Mouse (Mus musculus) forebrain, embryonic 15.5 days (tissue): ENCODE data around the gene Chfr. TPM values are rescaled to one million over a fixed set of nuclear protein-coding genes. Genes with fewer than 3 reads are reported as not detected.

Source experiments
- ATAC-seq: fragments of 200-750 bp; cut with Nextera tagmentation; replicated peaks from 2 replicates; pipeline ENCODE4 v1.8.0; 2017; ENCODE audit warnings: mild to moderate bottlenecking, moderate TSS enrichment, moderate library complexity
- H3K27ac ChIP-seq: fragments of 300-500 bp; sonication (generic); replicated peaks from 2 replicates; pipeline ENCODE4 v1.5.1; 2015; ENCODE audit warnings: mild to moderate bottlenecking, inconsistent platforms
- H3K27me3 ChIP-seq: fragments of 300-500 bp; sonication (generic); 2 replicates; pipeline ENCODE4 v1.6.1; 2015; ENCODE audit warnings: inconsistent platforms
- H3K36me3 ChIP-seq: fragments of 300-500 bp; sonication (generic); 2 replicates; pipeline ENCODE4 v1.6.1; 2015; ENCODE audit warnings: mild to moderate bottlenecking, inconsistent platforms
- H3K4me1 ChIP-seq: fragments of 300-500 bp; sonication (generic); 2 replicates; pipeline ENCODE4 v1.6.1; 2015; ENCODE audit warnings: inconsistent platforms
- H3K4me2 ChIP-seq: fragments of 300-500 bp; sonication (generic); replicated peaks from 2 replicates; pipeline ENCODE4 v1.6.1; 2015; ENCODE audit warnings: mild to moderate bottlenecking, inconsistent platforms
- H3K4me3 ChIP-seq: fragments of 300-500 bp; sonication (generic); 2 replicates; pipeline ENCODE4 v1.5.1; 2015; ENCODE audit warnings: mild to moderate bottlenecking, inconsistent platforms
- H3K9ac ChIP-seq: fragments of 300-500 bp; sonication (generic); replicated peaks from 2 replicates; pipeline ENCODE4 v1.6.1; 2015; ENCODE audit warnings: mild to moderate bottlenecking, inconsistent platforms
- H3K9me3 ChIP-seq: fragments of 300-500 bp; sonication (generic); 2 replicates; pipeline ENCODE4 v1.6.1; 2016; ENCODE audit warnings: inconsistent platforms
- WGBS: fragments of 180-500 bp; shearing (Covaris S2); methylation state at CpG from one replicate; pipeline ENCODE4 v1.1.7; 2015; ENCODE audit warnings: mixed read lengths; 5-methylcytosine and 5-hydroxymethylcytosine counted together
- polyA plus RNA-seq: library from polyadenylated mRNA; unstranded; fragments of >200 nt; fragmentation: Nextera tagmentation; extraction: Ambion mirVana; gene quantifications from 2 replicates; pipeline ENCODE4 v1.2.1, GENCODE M21; 2015

Gene Chfr
- polyA plus RNA-seq: 85.2 and 86.9 TPM in 2 replicates

DNA sequence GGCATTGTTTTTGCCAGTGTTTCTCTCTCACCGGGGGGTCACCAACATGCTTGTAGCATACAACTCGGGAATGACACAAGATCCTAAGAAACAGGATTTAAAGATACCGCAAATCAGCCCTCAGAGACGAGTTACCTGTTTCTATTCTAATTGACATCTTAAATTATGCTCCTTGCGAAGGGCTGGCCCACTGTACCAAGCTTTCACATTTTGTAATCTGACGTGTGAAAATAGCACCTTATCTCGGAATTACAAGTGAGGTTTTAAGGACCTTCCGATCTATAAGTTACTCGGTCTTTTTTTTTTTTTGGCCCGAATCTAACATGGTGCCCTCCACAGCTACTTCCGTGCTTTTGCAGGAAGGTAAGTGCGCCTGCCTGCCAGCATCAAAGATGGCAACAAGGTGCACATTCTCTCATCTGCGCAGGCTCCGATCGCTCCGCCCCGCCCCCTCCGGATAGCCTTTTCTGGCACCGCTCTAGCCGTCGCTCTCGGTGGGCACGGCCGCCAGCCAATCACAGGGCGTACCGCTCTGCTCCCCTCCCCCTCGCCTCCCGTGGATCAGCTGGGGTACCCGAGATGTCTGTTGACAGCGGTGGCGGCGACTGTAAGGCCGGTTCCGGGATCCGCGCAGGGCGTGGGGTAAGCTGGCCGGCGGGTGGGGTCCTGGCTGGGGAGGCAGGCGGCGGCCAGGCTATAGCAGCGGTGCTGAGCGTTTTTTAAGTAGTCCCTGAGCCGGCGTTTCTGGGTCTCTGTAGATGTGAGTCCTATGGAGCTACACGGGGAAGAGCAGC is at the start of gene Chfr:
TSS of gene Chfr (plus strand) at position 550 of the 794 bp plus-strand sequence.
- 4% methylated on average over 46 of the region's 46 CpGs for WGBS
- H3K9ac ChIP-seq: peak within 1 kb of the TSS; percentile 79
- no peaks in the 10 kb centered on the region for H3K27me3 ChIP-seq
- H3K4me1 ChIP-seq: peaks cover 14% of the 10 kb centered on the region
- ATAC-seq: peak; percentile 99
- H3K9me3 ChIP-seq: no peaks in the 10 kb centered on the region
- H3K36me3 ChIP-seq: peaks cover 16% of the 10 kb centered on the region
- H3K4me3 ChIP-seq: peak within 1 kb of the TSS; percentile 77
- peak within 1 kb of the TSS; percentile 61 for H3K4me2 ChIP-seq
- peak within 1 kb of the TSS; percentile 77 for H3K27ac ChIP-seq

DNA sequence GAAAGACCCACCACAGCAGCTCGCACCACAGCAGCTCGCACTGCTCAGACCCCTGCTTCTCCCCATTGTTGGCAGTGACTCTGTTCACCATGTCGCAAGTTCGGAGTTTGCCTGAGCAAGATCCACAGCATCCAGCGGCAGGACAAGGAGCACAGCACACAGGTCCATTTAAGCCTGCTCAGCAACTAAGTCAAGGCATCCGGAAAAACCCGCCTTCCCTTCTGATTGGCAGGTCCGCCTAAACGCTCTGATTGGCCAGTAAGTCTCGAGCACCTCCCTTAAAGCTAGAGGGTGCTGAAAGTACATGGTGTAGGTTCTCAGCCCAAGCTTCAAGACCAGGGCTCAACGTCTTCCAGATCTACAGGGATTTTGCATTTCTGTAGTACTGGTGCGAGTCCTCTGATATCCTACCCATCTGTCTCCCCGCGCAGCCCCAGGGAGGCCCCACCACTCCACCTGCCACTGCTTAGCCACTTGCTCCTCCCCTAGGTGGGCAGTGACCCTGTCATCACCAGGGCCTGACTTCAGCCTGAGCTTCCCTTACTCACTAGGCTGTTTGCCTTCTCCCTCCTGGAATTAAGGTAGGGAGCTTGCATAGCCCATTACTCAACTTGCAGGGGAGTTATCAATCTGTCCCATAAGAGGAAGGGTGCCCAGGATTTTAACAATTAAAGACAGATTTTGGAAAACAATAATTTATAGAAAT is 49.3 kb upstream of the Chfr start:
- H3K36me3 ChIP-seq: no peaks in the 10 kb centered on the region
- no peak for ATAC-seq
- no peak overlapping the region for H3K27ac ChIP-seq
- no peaks in the 10 kb centered on the region for H3K4me1 ChIP-seq
- no peak overlapping the region for H3K4me3 ChIP-seq
- H3K9ac ChIP-seq: no peak overlapping the region
- WGBS: 47% methylated on average over 14 of the region's 14 CpGs
- no peak overlapping the region for H3K4me2 ChIP-seq
- no peaks in the 10 kb centered on the region for H3K9me3 ChIP-seq
- H3K27me3 ChIP-seq: no peaks in the 10 kb centered on the region

GRCm38 (mm10) chr5:110091546-110091945 is 44.1 kb upstream of the Chfr start:
- no peaks in the 10 kb centered on the region for H3K36me3 ChIP-seq
- no peak overlapping the region for H3K27ac ChIP-seq
- H3K9me3 ChIP-seq: no peaks in the 10 kb centered on the region
- H3K4me2 ChIP-seq: no peak overlapping the region
- no peaks in the 10 kb centered on the region for H3K27me3 ChIP-seq
- H3K4me1 ChIP-seq: peaks cover 5% of the 10 kb centered on the region
- WGBS: 72% methylated on average over 2 of the region's 2 CpGs
- no peak for ATAC-seq
- H3K4me3 ChIP-seq: no peak overlapping the region
- no peak overlapping the region for H3K9ac ChIP-seq

- peak; percentile 98 for ATAC-seq
- no peaks in the 10 kb centered on the region for H3K36me3 ChIP-seq
- H3K27ac ChIP-seq: peak within 1 kb of the TSS; percentile 50
- peak within 1 kb of the TSS; percentile 44 for H3K4me3 ChIP-seq
- H3K4me2 ChIP-seq: peak within 1 kb of the TSS; percentile 78
- H3K9ac ChIP-seq: peak within 1 kb of the TSS; percentile 63
- no peaks in the 10 kb centered on the region for H3K9me3 ChIP-seq
- WGBS: 0% methylated on average over 24 of the region's 25 CpGs
- H3K4me1 ChIP-seq: peaks cover 5% of the 10 kb centered on the region
- H3K27me3 ChIP-seq: no peaks in the 10 kb centered on the region
Observed at GRCm38 (mm10) chr5:110094030-110094846, 41.4 kb upstream of the Chfr start, which contains the start of gene Gm35315. TSS of gene Gm35315 (minus strand) at chr5:110094420.

DNA sequence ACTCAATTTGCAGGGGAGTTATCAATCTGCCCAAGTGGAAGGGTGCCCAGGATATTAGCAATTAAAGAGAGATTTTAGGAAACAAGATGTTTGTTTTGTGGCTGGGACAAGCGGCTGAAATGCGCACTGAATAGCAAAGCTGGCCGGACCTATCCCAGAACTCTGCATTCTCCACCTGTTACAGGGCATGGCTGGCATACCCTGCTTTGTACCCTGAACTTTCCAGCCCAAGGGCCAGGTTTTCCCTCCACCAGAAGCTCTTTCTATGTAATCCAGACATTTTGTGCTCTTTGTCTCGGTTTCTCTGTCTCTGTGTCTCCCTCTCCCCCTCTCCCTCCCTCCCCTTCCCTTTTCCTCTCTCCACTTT is 40.8 kb upstream of the Chfr start:
- ATAC-seq: peak; percentile 23
- Histone ChIP-seq H3K4me1 (peaks cover 5% of the 10 kb centered on the region), H3K36me3 (no peaks in the 10 kb centered on the region), H3K27me3 (no peaks in the 10 kb centered on the region), H3K9ac (peak overlapping the region; percentile 63), H3K4me3 (peak overlapping the region; percentile 44), H3K9me3 (no peaks in the 10 kb centered on the region), H3K27ac (peak overlapping the region; percentile 50; the same call in 1 of the 2 replicates), H3K4me2 (peak overlapping the region; percentile 78)
- WGBS: 5% methylated on average over 4 of the region's 4 CpGs

GRCm38 (mm10) chr5:110098991-110099477 is 36.6 kb upstream of the Chfr start:
- Histone ChIP-seq H3K27ac (no peak overlapping the region), H3K4me1 (peaks cover 24% of the 10 kb centered on the region), H3K9ac (no peak overlapping the region), H3K4me3 (no peak overlapping the region), H3K9me3 (no peaks in the 10 kb centered on the region), H3K4me2 (no peak overlapping the region), H3K36me3 (peaks cover 17% of the 10 kb centered on the region), H3K27me3 (no peaks in the 10 kb centered on the region)
- 21% methylated on average over 1 of the region's 1 CpGs for WGBS
- ATAC-seq: no peak

- no peaks in the 10 kb centered on the region for H3K27me3 ChIP-seq
- no peak within 1 kb of the TSS for H3K27ac ChIP-seq
- H3K9ac ChIP-seq: no peak within 1 kb of the TSS
- H3K9me3 ChIP-seq: no peaks in the 10 kb centered on the region
- H3K4me2 ChIP-seq: peak within 1 kb of the TSS; percentile 69
- peaks cover 25% of the 10 kb centered on the region for H3K36me3 ChIP-seq
- H3K4me1 ChIP-seq: peaks cover 20% of the 10 kb centered on the region
- WGBS: 6% methylated on average over 25 of the region's 25 CpGs
- no peak for ATAC-seq
- peak within 1 kb of the TSS; percentile 37 for H3K4me3 ChIP-seq
Observed at GRCm38 (mm10) chr5:110099656-110100580, 35.7 kb upstream of the Chfr start, which contains the start of gene Plcxd1. TSS of gene Plcxd1 (plus strand) at chr5:110099969.

DNA sequence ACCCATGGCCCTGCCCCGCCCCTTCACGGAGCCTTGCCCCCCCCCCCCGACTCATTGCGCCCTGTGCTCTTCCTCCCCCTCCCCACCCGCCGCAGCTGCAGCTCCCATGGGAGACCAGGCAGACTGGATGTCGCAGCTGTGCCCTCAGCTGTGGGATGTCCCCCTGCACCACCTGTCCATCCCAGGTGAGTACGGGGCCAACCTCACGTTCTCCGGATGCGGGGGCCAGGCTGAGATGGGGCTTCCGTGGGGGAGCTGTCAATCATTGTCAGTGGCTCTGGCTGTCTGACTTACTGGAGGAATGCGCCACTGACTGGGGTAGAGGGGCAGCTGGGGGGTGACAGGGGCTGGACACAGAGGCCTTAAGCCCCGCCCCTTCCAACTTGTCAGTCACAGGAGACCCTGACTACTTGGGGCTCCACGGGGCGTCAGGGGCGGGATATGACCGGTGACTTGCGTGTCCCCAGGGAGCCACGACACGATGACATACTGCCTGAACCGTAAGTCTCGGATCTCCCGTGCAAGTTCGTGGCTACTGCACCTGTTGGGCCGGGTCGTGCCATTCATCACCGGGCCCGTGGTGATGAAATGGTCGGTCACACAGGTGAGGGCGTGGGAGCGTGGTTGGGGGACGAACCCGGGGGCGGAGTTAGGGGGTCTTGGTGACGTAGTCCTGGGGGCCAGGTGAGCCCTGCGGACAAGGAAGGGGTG is 34.6 kb upstream of the Chfr start:
- peaks cover 22% of the 10 kb centered on the region for H3K4me1 ChIP-seq
- 2% methylated on average over 36 of the region's 37 CpGs for WGBS
- ATAC-seq: peak; percentile 21
- no peak overlapping the region for H3K27ac ChIP-seq
- peak overlapping the region; percentile 69 for H3K4me2 ChIP-seq
- H3K36me3 ChIP-seq: peaks cover 35% of the 10 kb centered on the region
- no peaks in the 10 kb centered on the region for H3K9me3 ChIP-seq
- H3K4me3 ChIP-seq: peak overlapping the region; percentile 37
- 0 out of 2 replicates have a peak overlapping the region, but pooled peaks have one; percentile 27 for H3K9ac ChIP-seq
- H3K27me3 ChIP-seq: no peaks in the 10 kb centered on the region

GRCm38 (mm10) chr5:110101716-110102347 is 33.8 kb upstream of the Chfr start:
- H3K4me2 ChIP-seq: peak overlapping the region; percentile 69
- H3K4me3 ChIP-seq: peak overlapping the region; percentile 37
- whole genome bisulfite sequencing: 22% methylated on average over 34 of the region's 34 CpGs
- H3K9me3 ChIP-seq: no peaks in the 10 kb centered on the region
- peak overlapping the region; percentile 27; the same call in 1 of the 2 replicates for H3K9ac ChIP-seq
- no peak overlapping the region for H3K27ac ChIP-seq
- H3K36me3 ChIP-seq: peaks cover 39% of the 10 kb centered on the region
- H3K4me1 ChIP-seq: peaks cover 29% of the 10 kb centered on the region
- peak; percentile 39 for ATAC-seq
- no peaks in the 10 kb centered on the region for H3K27me3 ChIP-seq

GRCm38 (mm10) chr5:110102429-110102828 is 33.2 kb upstream of the Chfr start:
- H3K4me3 ChIP-seq: peak overlapping the region; percentile 37; the same call in 1 of the 2 replicates
- no peak overlapping the region for H3K9ac ChIP-seq
- 95% methylated on average over 13 of the region's 13 CpGs for WGBS
- H3K9me3 ChIP-seq: no peaks in the 10 kb centered on the region
- H3K27me3 ChIP-seq: no peaks in the 10 kb centered on the region
- ATAC-seq: no peak
- peaks cover 31% of the 10 kb centered on the region for H3K4me1 ChIP-seq
- no peak overlapping the region for H3K4me2 ChIP-seq
- H3K27ac ChIP-seq: no peak overlapping the region
- peaks cover 39% of the 10 kb centered on the region for H3K36me3 ChIP-seq
